Mouse (Mus musculus): Measurements from ENCODE around the gene Pvalb.

DNA sequence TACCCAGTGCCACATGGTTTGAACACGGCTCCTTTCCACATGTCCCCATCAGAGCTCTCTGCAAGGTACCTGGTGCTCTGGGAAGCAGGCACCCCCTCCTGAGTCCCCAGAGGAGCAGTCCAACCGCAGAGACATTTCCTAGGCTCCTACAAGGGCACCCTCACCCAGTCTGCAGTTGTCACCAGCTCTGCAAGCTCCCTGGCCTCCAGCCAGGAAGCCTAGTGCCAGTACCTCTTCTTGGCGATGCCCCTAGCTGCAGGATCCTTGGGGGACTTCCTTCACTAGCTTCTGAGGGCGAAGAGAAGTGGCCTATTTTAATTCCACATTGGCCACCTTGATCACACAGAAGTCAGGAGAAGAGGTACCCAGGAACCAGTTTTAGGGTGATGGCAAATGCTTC is 48.4 kb downstream of the Pvalb start:
- no peak for TF ChIP-seq CTCF (IDR thresholded peaks at IDR 0.05; ENCODE audit: low read depth)
- no peak for TF ChIP-seq EP300 (optimal IDR thresholded peaks at IDR 0.05)
